Mouse (Mus musculus): ENCODE measurements at regions not wholly inside any gene's neighbourhood (a gene's known extent, or its start where the extent isn't known, plus 50 kb on each side); places are given as distances from the start of the nearest gene placed in this dataset.

- no peak for DNase-seq
These were observed 74.2 kb upstream of the Ralgps2 start for GRCm38 (mm10) chr1:157013669-157014048.

DNA sequence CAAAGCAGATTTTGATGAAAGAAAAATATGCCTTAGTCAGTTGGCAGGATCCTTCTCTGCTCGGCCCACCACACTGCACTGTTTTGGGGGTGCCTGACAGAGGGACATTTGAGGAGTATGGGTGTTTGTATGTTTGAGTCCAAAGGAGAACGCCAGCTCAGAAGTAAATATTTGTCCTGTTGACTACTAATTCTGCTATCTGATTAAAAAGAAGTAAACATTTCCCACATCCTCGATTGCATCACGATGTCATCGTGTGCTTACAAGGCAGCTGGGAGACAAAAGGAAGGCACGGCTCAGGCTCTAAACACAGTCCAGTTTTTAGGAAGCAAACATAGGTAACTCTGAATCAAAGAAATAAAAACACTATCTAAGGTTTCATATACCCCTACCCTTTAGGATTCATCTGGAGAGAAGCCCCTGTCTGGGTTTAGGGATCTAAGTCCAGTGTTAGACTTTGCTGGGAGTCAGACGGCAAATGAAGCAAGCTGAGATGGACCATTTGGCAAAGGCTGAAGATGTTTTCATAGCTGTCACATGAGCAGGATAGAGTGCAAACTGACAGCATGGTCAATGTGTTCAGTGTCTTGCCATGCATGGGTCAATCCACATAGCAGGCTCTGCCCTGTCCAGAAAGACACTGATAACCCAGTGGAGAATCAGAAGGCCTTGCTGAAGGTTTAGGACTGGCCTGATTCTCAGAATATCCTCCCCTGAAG lies 73.7 kb upstream of the Ralgps2 start:
- DNase-seq, result no peak

GRCm38 (mm10) chr1:157011226-157011625 lies 71.8 kb upstream of the Ralgps2 start:
- DNase-seq, result no peak

DNA sequence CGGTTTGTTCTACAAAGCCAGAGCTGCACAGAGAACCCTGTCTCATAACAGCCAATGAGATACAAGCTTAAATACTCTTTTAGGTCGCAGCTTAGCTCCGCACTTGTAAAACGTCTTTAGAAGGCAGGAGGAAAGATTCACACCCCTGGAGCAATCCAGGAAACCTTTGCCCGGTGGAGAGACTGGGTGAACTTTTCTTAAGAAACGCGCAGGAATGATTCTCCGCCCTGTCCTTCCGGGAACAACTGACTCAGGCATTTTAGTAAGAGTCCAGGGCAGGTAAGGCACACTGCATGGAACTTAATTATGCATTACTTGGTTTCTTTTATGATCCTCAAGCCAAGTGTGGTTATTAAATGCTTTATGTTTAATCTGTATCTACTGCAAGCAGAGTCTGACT lies 70.0 kb upstream of the Ralgps2 start:
- DNase-seq, result no peak

DNA sequence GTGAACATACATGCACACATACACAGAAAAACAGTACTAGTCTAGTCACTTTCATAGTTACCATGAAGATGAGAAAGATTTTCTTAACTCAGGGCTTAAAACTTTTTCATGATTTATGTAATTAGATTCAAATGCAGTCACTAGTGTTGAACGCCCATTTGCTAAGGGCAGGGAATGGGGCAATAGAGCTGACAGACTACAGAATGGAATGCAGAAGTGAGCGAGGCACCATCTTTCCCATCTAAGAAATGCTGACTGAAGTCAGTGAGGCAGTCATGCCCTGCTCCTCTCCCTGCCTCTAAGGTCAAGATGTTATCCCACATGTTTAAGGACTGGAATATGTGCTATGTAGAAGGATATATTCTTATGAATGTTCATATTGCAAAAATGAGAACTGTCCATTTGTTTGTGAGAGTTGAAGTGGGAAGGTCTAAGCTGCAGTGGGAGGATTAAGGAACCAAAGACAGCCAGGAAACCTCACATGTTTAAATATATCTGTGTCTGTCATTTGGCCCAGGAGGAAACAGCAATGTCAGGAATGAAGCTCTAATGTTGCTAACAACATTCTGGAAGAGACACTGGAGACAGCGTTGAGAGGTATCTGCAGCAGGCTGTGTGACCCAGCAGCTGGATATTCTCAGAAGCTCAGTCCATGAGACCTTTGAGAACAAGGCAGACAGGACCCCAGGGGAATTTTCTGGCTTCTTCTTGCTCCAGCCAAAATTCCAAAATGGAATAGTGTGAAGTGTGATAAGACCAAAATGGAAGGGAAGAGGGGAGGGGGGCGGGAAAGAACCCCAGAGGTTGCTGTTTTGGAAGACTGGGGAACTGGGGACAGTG lies 68.7 kb upstream of the Ralgps2 start:
- no peak for DNase-seq

DNA sequence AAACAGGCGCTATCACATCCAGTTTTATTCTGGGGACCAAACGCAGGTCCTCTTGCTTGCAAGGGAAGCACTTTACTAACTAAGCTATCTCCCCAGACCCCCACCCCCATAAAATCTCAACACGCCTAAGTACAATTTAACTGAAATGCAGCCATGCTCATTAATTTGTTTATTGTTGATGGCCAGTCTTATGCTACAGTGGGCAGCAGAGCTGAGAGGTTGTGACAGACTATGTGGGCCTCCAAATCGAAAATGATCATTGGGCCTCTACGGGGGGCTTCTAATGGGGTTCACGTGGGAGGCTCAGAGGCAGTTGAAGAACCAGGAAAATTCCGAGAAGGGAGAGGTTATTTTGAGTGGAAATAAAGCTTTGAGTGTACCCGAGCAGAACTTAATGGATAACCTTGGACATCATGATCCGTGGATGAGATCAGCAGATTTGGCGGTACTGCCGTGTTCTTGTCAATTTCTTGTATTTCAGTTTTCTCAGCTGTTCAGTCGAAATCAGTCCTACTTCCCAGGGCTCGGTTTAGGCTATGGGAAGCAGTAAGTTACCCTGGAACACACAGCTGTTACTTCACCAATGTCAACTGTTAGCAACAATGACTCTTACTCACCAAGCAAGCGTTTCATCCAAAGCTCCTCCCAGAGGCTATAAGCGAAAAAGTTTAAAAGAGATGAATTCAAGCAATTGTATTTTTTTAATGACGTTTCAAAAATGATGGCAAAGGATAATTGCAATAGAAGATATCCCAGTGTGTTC lies 65.1 kb upstream of the Ralgps2 start:
- no peak for DNase-seq

GRCm38 (mm10) chr1:157003034-157003433 lies 63.6 kb upstream of the Ralgps2 start:
- no peak for DNase-seq

DNA sequence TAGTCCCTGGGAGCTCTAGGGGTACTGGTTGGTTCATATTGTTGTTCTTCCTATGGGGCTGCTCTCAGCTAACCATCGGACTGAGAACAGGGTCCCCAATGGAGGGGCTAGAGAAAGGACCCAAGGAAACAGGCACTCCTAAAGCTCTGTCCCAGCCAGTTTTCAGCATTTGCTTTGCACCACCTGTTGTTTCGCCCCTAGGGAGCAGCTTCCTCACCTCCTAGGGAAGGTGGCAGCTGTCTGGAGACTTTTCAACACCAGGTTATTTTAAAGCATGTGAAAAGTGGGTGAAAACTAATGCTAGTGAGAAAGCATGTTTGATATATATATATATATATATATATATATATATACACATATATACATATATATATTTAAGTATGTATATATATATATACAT lies 62.8 kb upstream of the Ralgps2 start:
- no peak for DNase-seq

GRCm38 (mm10) chr1:157001008-157001660 lies 61.7 kb upstream of the Ralgps2 start:
- DNase-seq, result no peak

DNA sequence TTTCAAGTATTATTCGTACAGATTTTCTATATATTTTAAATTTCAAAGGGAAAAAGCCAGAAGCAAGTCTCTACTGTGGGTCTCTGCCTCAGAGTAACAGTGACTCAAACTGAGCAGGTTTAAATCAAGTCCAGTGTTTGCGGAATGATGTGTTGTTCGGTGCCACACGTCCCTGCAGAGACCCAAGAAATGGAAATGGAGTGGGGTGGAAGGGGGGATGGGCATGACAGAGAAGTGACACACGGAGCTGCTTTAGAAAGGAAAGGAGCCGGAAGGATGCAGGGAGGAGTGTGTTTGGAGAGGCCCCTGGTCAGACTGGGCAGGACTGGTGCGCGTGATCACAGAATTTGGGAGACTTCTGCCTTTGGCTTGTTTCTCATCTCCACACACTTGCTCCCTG lies 60.5 kb upstream of the Ralgps2 start:
- no peak for DNase-seq

DNA sequence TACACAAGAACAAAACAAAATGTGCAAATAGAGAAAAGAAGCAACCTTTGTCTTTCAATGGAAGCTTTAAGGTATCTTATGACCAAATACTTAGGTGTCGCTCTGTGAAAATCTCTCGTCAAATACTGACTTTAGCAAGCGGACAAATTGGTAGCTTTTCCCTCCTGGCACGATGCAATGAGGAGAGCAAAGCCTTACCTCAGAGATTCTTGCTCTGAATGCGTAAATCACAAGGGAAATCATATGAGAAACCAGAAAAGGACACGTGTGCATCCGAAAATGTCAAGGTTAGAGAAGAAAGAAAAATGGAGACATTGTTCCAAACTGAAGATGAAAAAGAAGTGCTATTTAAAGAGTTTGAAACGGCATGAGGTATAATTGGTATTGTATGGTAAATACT lies 59.8 kb upstream of the Ralgps2 start:
- DNase-seq, result no peak

- no peak for DNase-seq
These were observed 58.3 kb upstream of the Ralgps2 start for GRCm38 (mm10) chr1:156997476-156998305.

DNA sequence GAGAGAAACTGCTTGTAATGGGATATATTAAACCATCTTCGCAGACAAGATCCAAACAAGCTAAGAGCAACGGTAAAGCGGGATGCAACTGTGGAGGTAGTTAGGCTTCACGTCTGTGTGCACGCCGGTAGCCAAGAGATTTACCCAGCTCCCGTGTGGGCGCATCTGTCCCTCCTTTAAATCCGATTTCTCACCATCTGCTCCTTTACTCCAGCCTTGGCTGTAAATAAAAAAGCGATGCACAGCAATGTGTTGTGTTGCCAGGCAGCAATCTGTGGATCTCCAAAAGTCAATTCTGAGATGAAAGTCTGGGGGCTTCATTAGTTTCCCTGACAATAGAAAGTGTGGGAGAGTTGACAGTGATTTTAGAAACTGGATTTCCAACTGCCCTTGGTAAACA lies 57.6 kb upstream of the Ralgps2 start:
- DNase-seq, result no peak

GRCm38 (mm10) chr1:156996084-156996880 lies 56.9 kb upstream of the Ralgps2 start:
- no peak for DNase-seq

DNA sequence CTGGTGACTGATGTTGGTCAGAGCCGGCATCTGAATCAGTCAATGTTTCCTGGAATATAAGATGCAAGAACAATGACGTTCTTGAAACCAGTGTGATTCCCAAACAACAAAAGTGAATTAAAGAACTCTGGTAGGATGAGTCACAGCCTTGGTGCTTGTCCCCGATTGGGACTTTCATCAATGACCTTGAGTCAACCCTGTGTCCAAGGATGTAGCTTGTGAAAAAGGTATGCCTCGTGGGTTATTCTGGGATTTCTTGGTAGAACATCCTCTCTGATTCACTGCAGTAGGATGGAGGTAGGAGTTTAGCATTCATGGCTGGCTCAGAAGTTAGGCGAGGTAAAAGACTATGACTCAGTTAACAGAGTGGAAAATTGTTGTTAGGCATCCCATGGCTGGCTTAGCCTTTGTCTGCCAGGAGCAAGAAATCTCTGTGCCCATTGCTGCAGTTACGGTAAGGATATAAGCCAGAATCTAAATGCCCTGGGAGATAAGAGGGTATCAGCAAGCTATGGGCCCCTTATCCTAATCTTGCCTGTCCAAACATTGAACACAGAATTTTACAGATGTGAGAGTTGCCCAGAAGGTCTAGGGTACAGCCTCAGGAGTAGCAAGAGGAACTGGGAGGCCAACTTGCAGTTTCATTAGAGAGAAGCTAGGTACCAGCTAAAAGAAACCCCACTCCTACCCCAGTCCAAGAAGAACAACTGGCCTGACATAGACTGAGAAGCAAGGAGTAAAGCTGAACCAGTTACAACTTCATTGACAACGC lies 55.9 kb upstream of the Ralgps2 start:
- no peak for DNase-seq

- DNase-seq, result no peak
These were observed 55.2 kb upstream of the Ralgps2 start for GRCm38 (mm10) chr1:156994644-156995016.

DNA sequence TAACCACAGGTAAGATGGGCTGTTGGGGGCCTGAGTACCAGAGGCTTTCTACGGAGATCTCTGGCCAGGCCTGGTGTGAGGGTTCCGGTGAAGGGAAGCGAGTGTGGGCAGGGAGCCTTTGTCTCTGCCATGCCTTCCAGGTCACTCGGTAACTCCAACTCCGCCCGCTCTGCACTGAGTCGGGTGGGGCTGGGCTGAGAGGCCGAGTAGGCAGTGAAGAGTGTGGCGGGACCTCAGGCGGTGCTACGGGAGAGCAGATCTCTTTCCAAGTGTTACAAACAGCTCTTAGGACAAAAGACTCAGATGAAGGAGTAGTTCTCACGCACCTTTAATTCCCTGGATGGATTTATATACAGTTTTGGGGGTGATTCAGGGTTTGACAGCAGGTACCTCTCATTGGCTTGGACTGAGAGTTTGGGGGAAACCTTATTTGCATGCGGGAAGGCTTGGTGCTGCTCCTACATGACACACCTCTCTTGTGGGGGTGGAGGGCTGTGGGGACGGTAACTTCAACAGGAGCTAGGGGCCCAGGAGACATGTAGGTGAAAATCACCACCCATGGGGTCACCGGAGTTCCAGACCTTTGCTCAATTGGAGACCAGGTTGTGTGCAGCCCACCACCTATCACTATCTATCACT lies 54.7 kb upstream of the Ralgps2 start:
- DNase-seq, result no peak

GRCm38 (mm10) chr1:156993105-156993504 lies 53.7 kb upstream of the Ralgps2 start:
- no peak for DNase-seq

- DNase-seq, result no peak
These were observed 53.1 kb upstream of the Ralgps2 start for GRCm38 (mm10) chr1:156992536-156992935.

Measured in lung, postnatal 14 days (tissue).